Mouse (Mus musculus): ENCODE results near the gene Krtap16-1. TPM values are rescaled to one million over a fixed set of nuclear protein-coding genes. Genes with fewer than 3 reads are reported as not detected.

Krtap16-1 gene
- total and polyA plus RNA-seq, 3 experiments: not detected

DNA sequence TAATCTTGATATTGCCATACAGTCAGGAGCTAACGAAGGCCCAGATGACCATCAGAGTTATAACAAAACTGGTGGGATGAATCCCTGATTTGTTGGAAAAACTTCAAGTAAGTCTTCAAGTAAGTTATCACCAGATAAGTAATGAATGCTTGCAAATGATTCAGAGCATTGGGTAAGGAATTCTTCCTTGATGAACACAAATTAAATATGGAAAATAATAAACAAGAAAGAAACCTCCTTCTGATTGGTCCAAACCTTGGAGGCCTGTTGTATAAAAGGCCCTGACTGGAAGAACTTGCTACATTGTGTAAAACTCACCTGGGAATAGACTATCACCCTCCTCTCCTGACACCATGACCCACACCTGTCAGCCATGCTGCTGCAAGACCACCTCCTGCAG, 50.4 kb downstream of the Krtap16-1 start, which contains the start of gene Krtap31-2:
Gene Krtap31-2 (plus strand): TSS at position 301 of the 400 bp plus-strand sequence.
- in situ Hi-C loops (cut with MboI; ENCODE audit: low pct_ligation_motif_present, low pct_unique_long_range_greater_than_20kb, low sequenced_read_pairs): no loop called here
- no peaks in the 10 kb centered on the region for H3K4me1 ChIP-seq (ENCODE audit: control insufficient read depth in 1 of 2, insufficient read depth in 2 of 2)

More for the DNA sequence above, 50.4 kb downstream of the Krtap16-1 start, which contains the start of gene Krtap31-2:
- no peak within 1 kb of the TSS for H3K27ac ChIP-seq (ENCODE audit: insufficient read depth, low read depth)
- peaks cover 42% of the 10 kb centered on the region for H3K27me3 ChIP-seq (replicated peaks)
- no peaks in the 10 kb centered on the region for H3K36me3 ChIP-seq (replicated peaks in 1 of 2; ENCODE audit: control insufficient read depth in 1 of 2, insufficient read depth in 1 of 2, low read length in 1 of 2)
- dilution Hi-C loops (cut with MboI; ENCODE audit: extremely low pct_ligation_motif_present, extremely low pct_unique_long_range_greater_than_20kb, low sequenced_read_pairs): no loop called here
- no peak within 1 kb of the TSS for H3K4me2 ChIP-seq (ENCODE audit: insufficient read depth, low read depth, poor library complexity, severe bottlenecking)
- H3K9ac ChIP-seq (ENCODE audit: insufficient read depth, low read depth): no peak within 1 kb of the TSS
- H3K79me2 ChIP-seq (replicated peaks; ENCODE audit: control insufficient read depth, extremely low read depth, insufficient read depth, poor library complexity, severe bottlenecking): no peaks in the 10 kb centered on the region
- peaks cover 8% of the 10 kb centered on the region for H3K9me3 ChIP-seq (replicated peaks; ENCODE audit: low read length)
- no peak within 1 kb of the TSS for H3K4me3 ChIP-seq (replicated peaks in 1 of 3; ENCODE audit: low read depth in 2 of 3, low read length in 2 of 3, poor library complexity in 1 of 3)
- DNase-seq (ENCODE audit: extremely low read depth): no peak
- TF ChIP-seq ETS1 (conservative IDR thresholded peaks at IDR 0.05; ENCODE audit: low read depth, low read length): no peak
- no peak for TF ChIP-seq ZNF384 (IDR thresholded peaks at IDR 0.05; ENCODE audit: low read depth, low read length)
- no peak for TF ChIP-seq IRF4 (IDR thresholded peaks at IDR 0.05; ENCODE audit: low read depth, low read length)
- TF ChIP-seq BHLHE40 (IDR thresholded peaks at IDR 0.05; ENCODE audit: low read depth, low read length): no peak
- no peak for TF ChIP-seq RAD21 (IDR thresholded peaks at IDR 0.05; ENCODE audit: low read depth, low read length)
- TF ChIP-seq KAT2A (IDR thresholded peaks at IDR 0.05; ENCODE audit: insufficient replicate concordance, low read length): no peak
- no peak for TF ChIP-seq ZC3H11A (IDR thresholded peaks at IDR 0.05; ENCODE audit: low read depth, low read length)
- no peak for TF ChIP-seq TBP (conservative IDR thresholded peaks at IDR 0.05; ENCODE audit: low read depth, low read length)
- TF ChIP-seq MEF2A (IDR thresholded peaks at IDR 0.05; ENCODE audit: borderline replicate concordance, low read depth, low read length): no peak

Other genes with a start within 250 kb of the Krtap16-1 start
Only the 20 nearest of the 32 such genes appear.
- not detected in 2 replicates for gene 2300003K06Rik, start 148.5 kb downstream of the Krtap16-1 start, total RNA-seq (2012; rRNA removed)
- not detected in 2 replicates for gene 2300003K06Rik, start 148.5 kb downstream of the Krtap16-1 start, total RNA-seq (2014; rRNA removed)
- not detected in 2 replicates for gene 2300003K06Rik, start 148.5 kb downstream of the Krtap16-1 start, polyA plus RNA-seq (2012; ENCODE audit: insufficient read length, low read depth)
- gene Krtap4-16, start 135.0 kb downstream of the Krtap16-1 start, total RNA-seq (2012; rRNA removed): not detected in 2 replicates
- not detected in 2 replicates for gene Krtap4-16, start 135.0 kb downstream of the Krtap16-1 start, total RNA-seq (2014; rRNA removed)
- gene Krtap4-16, start 135.0 kb downstream of the Krtap16-1 start, polyA plus RNA-seq (2012; ENCODE audit: insufficient read length, low read depth): not detected in 2 replicates
- not detected in 2 replicates for gene Gm11568, start 128.7 kb downstream of the Krtap16-1 start, total RNA-seq (2012; rRNA removed)
- gene Gm11568, start 128.7 kb downstream of the Krtap16-1 start, total RNA-seq (2014; rRNA removed): not detected in 2 replicates
- not detected in 2 replicates for gene Gm11568, start 128.7 kb downstream of the Krtap16-1 start, polyA plus RNA-seq (2012; ENCODE audit: insufficient read length, low read depth)
- gene Gm11559, start 122.1 kb downstream of the Krtap16-1 start, total RNA-seq (2012; rRNA removed): not detected in 2 replicates
- not detected in 2 replicates for gene Gm11559, start 122.1 kb downstream of the Krtap16-1 start, total RNA-seq (2014; rRNA removed)
- not detected in 2 replicates for gene Gm11559, start 122.1 kb downstream of the Krtap16-1 start, polyA plus RNA-seq (2012; ENCODE audit: insufficient read length, low read depth)
- not detected in 2 replicates for gene Krtap9-1, start 113.2 kb downstream of the Krtap16-1 start, total RNA-seq (2012; rRNA removed)
- gene Krtap9-1, start 113.2 kb downstream of the Krtap16-1 start, total RNA-seq (2014; rRNA removed): not detected in 2 replicates
- not detected in 2 replicates for gene Krtap9-1, start 113.2 kb downstream of the Krtap16-1 start, polyA plus RNA-seq (2012; ENCODE audit: insufficient read length, low read depth)
- gene Gm11567, start 107.4 kb downstream of the Krtap16-1 start, total RNA-seq (2012; rRNA removed): not detected in 2 replicates
- gene Gm11567, start 107.4 kb downstream of the Krtap16-1 start, total RNA-seq (2014; rRNA removed): not detected in 2 replicates
- not detected in 2 replicates for gene Gm11567, start 107.4 kb downstream of the Krtap16-1 start, polyA plus RNA-seq (2012; ENCODE audit: insufficient read length, low read depth)
- not detected in 2 replicates for gene Krtap31-1, start 78.7 kb downstream of the Krtap16-1 start, total RNA-seq (2012; rRNA removed)
- not detected in 2 replicates for gene Krtap31-1, start 78.7 kb downstream of the Krtap16-1 start, total RNA-seq (2014; rRNA removed)
- not detected in 2 replicates for gene Krtap31-1, start 78.7 kb downstream of the Krtap16-1 start, polyA plus RNA-seq (2012; ENCODE audit: insufficient read length, low read depth)
- gene Gm11565, start 71.8 kb downstream of the Krtap16-1 start, total RNA-seq (2012; rRNA removed): not detected in 2 replicates
- not detected in 2 replicates for gene Gm11565, start 71.8 kb downstream of the Krtap16-1 start, total RNA-seq (2014; rRNA removed)
- gene Gm11565, start 71.8 kb downstream of the Krtap16-1 start, polyA plus RNA-seq (2012; ENCODE audit: insufficient read length, low read depth): not detected in 2 replicates
- not detected in 2 replicates for gene Krtap31-2, start 50.3 kb downstream of the Krtap16-1 start, total RNA-seq (2012; rRNA removed)
- gene Krtap31-2, start 50.3 kb downstream of the Krtap16-1 start, total RNA-seq (2014; rRNA removed): not detected in 2 replicates
- not detected in 2 replicates for gene Krtap31-2, start 50.3 kb downstream of the Krtap16-1 start, polyA plus RNA-seq (2012; ENCODE audit: insufficient read length, low read depth)
- not detected in 2 replicates for gene Krtap9-5, start 38.1 kb downstream of the Krtap16-1 start, total RNA-seq (2012; rRNA removed)
- not detected in 2 replicates for gene Krtap9-5, start 38.1 kb downstream of the Krtap16-1 start, total RNA-seq (2014; rRNA removed)
- not detected in 2 replicates for gene Krtap9-5, start 38.1 kb downstream of the Krtap16-1 start, polyA plus RNA-seq (2012; ENCODE audit: insufficient read length, low read depth)
- not detected in 2 replicates for gene Krtap29-1, start 7.5 kb downstream of the Krtap16-1 start, total RNA-seq (2012; rRNA removed)
- gene Krtap29-1, start 7.5 kb downstream of the Krtap16-1 start, total RNA-seq (2014; rRNA removed): not detected in 2 replicates
- gene Krtap29-1, start 7.5 kb downstream of the Krtap16-1 start, polyA plus RNA-seq (2012; ENCODE audit: insufficient read length, low read depth): not detected in 2 replicates
- gene Krtap17-1, start 7.4 kb upstream of the Krtap16-1 start, total RNA-seq (2012; rRNA removed): not detected in 2 replicates
- gene Krtap17-1, start 7.4 kb upstream of the Krtap16-1 start, total RNA-seq (2014; rRNA removed): not detected in 2 replicates
- not detected in 2 replicates for gene Krtap17-1, start 7.4 kb upstream of the Krtap16-1 start, polyA plus RNA-seq (2012; ENCODE audit: insufficient read length, low read depth)
- gene Krt33a, start 29.6 kb upstream of the Krtap16-1 start, total RNA-seq (2012; rRNA removed): not detected in 2 replicates
- not detected in 2 replicates for gene Krt33a, start 29.6 kb upstream of the Krtap16-1 start, total RNA-seq (2014; rRNA removed)
- not detected in 2 replicates for gene Krt33a, start 29.6 kb upstream of the Krtap16-1 start, polyA plus RNA-seq (2012; ENCODE audit: insufficient read length, low read depth)
- not detected in 2 replicates for gene Krt33b, start 43.3 kb upstream of the Krtap16-1 start, total RNA-seq (2012; rRNA removed)
- not detected in 2 replicates for gene Krt33b, start 43.3 kb upstream of the Krtap16-1 start, total RNA-seq (2014; rRNA removed)
- not detected in 2 replicates for gene Krt33b, start 43.3 kb upstream of the Krtap16-1 start, polyA plus RNA-seq (2012; ENCODE audit: insufficient read length, low read depth)
- gene Krt34, start 55.0 kb upstream of the Krtap16-1 start, total RNA-seq (2012; rRNA removed): not detected in 2 replicates
- gene Krt34, start 55.0 kb upstream of the Krtap16-1 start, total RNA-seq (2014; rRNA removed): not detected in 2 replicates
- not detected in 2 replicates for gene Krt34, start 55.0 kb upstream of the Krtap16-1 start, polyA plus RNA-seq (2012; ENCODE audit: insufficient read length, low read depth)
- gene Krt31, start 64.0 kb upstream of the Krtap16-1 start, total RNA-seq (2012; rRNA removed): not detected in 2 replicates
- not detected in 2 replicates for gene Krt31, start 64.0 kb upstream of the Krtap16-1 start, total RNA-seq (2014; rRNA removed)
- gene Krt31, start 64.0 kb upstream of the Krtap16-1 start, polyA plus RNA-seq (2012; ENCODE audit: insufficient read length, low read depth): not detected in 2 replicates
- not detected in 2 replicates for gene Krt32, start 101.6 kb upstream of the Krtap16-1 start, total RNA-seq (2012; rRNA removed)
- gene Krt32, start 101.6 kb upstream of the Krtap16-1 start, total RNA-seq (2014; rRNA removed): not detected in 2 replicates
- gene Krt32, start 101.6 kb upstream of the Krtap16-1 start, polyA plus RNA-seq (2012; ENCODE audit: insufficient read length, low read depth): not detected in 2 replicates
- gene Krt35, start 109.6 kb upstream of the Krtap16-1 start, total RNA-seq (2012; rRNA removed): not detected in 2 replicates
- gene Krt35, start 109.6 kb upstream of the Krtap16-1 start, total RNA-seq (2014; rRNA removed): not detected in 2 replicates
- not detected in 2 replicates for gene Krt35, start 109.6 kb upstream of the Krtap16-1 start, polyA plus RNA-seq (2012; ENCODE audit: insufficient read length, low read depth)
- not detected in 2 replicates for gene Krt36, start 119.0 kb upstream of the Krtap16-1 start, total RNA-seq (2012; rRNA removed)
- not detected in 2 replicates for gene Krt36, start 119.0 kb upstream of the Krtap16-1 start, total RNA-seq (2014; rRNA removed)
- gene Krt36, start 119.0 kb upstream of the Krtap16-1 start, polyA plus RNA-seq (2012; ENCODE audit: insufficient read length, low read depth): not detected in 2 replicates
- gene Krt13, start 135.0 kb upstream of the Krtap16-1 start, total RNA-seq (2012; rRNA removed): not detected in 2 replicates
- gene Krt13, start 135.0 kb upstream of the Krtap16-1 start, total RNA-seq (2014; rRNA removed): not detected in 2 replicates
- gene Krt13, start 135.0 kb upstream of the Krtap16-1 start, polyA plus RNA-seq (2012; ENCODE audit: insufficient read length, low read depth): not detected in 2 replicates

Measured in CH12.LX (cell line).